In the genomic region with DNA sequence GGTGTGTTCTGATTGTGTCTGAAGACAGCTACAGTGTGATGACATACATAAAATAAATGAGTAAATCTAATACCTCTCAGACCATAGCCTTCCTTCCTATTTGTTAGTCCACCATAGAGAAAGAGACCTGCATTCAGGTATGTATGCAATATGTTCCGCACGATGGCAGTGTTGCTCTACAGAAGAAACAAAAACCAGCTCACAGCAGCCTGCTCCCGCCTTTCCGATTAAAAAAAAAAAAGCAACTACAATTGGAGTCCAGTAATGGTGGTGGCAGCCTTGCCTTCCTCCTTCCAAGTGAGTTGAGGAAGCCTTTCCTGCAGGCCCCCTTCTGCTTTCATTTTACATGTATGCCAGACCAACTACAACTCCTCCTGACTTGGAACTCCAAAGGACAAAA, we compare ENCODE assay signal across 8 mouse cellular contexts.
DNase-seq lines count a peak whose midpoint lies in the region; ATAC-seq lines count a peak whose summit lies in the region.

No protein-coding gene starts in this region.

- no peaks in the 10 kb centered on the region for H3K4me1 ChIP-seq in kidney, embryonic 16.5 days (ENCODE audit: insufficient read depth, low read length)
- no peaks in the 10 kb centered on the region for H3K4me1 ChIP-seq in embryonic facial prominence, embryonic 13.5 days

- no peak overlapping the region for H3K9ac ChIP-seq in kidney, embryonic 16.5 days (replicated peaks; ENCODE audit: low read length)
- H3K9ac ChIP-seq in embryonic facial prominence, embryonic 13.5 days: no peak overlapping the region

- peak overlapping the region; percentile 36; the same call in 1 of the 2 replicates for H3K4me2 ChIP-seq in kidney, embryonic 16.5 days (replicated peaks; ENCODE audit: low read depth, low read length)
- 0 out of 2 replicates have a peak overlapping the region, but pooled peaks have one; percentile 28 for H3K4me2 ChIP-seq in embryonic facial prominence, embryonic 13.5 days

- no peaks in the 10 kb centered on the region for H3K9me3 ChIP-seq in kidney, embryonic 16.5 days (ENCODE audit: low read length)
- H3K9me3 ChIP-seq in embryonic facial prominence, embryonic 13.5 days: no peaks in the 10 kb centered on the region

- peak overlapping the region; percentile 27; the same call in 1 of the 2 replicates for H3K4me3 ChIP-seq in kidney, embryonic 16.5 days (ENCODE audit: low read length)
- no peak overlapping the region for H3K4me3 ChIP-seq in embryonic facial prominence, embryonic 13.5 days

- H3K27me3 ChIP-seq in kidney, embryonic 16.5 days (ENCODE audit: insufficient read depth, low read length): no peaks in the 10 kb centered on the region
- H3K27me3 ChIP-seq in embryonic facial prominence, embryonic 13.5 days: no peaks in the 10 kb centered on the region

- no peak for ATAC-seq in kidney, embryonic 16.5 days (ENCODE audit: low FRiP score, low TSS enrichment)
- no peak for ATAC-seq in embryonic facial prominence, embryonic 13.5 days (ENCODE audit: insufficient number of reproducible peaks, insufficient read depth, low FRiP score, low TSS enrichment, low read depth)

- H3K36me3 ChIP-seq in kidney, embryonic 16.5 days (ENCODE audit: insufficient read depth, low read length): peaks cover 17% of the 10 kb centered on the region
- H3K36me3 ChIP-seq in embryonic facial prominence, embryonic 13.5 days: peaks cover 22% of the 10 kb centered on the region; the same call in 1 of the 2 replicates

- peak; percentile 43 for DNase-seq in adrenal gland, postnatal 14 days
- DNase-seq in adrenal gland, postnatal 25 days: no peak
- no peak for DNase-seq in kidney, adult 9 months
- peak; percentile 50 for DNase-seq in lung, postnatal 25 days (ENCODE audit: low spot score)
- DNase-seq in thymus, postnatal 36 days: no peak
- no peak for DNase-seq in urinary bladder, postnatal 10 days (ENCODE audit: low spot score)

- no peak overlapping the region for H3K27ac ChIP-seq in kidney, embryonic 16.5 days (ENCODE audit: low read length)
- H3K27ac ChIP-seq in embryonic facial prominence, embryonic 13.5 days: no peak overlapping the region

- WGBS in kidney, embryonic 16.5 days: 70% methylated on average over 4 of the region's 4 CpGs
- 56% methylated on average over 4 of the region's 4 CpGs for WGBS in embryonic facial prominence, embryonic 13.5 days

Comparison
In these comparisons a context has a peak if more than half of its experiments do, and no peak if none do; other contexts are left out.
1. DNase-seq: peak in adrenal gland, postnatal 14 days (single experiment) and lung, postnatal 25 days (single experiment); none in adrenal gland, postnatal 25 days (single experiment), kidney, adult 9 months (single experiment), thymus, postnatal 36 days (0 of 2) and urinary bladder, postnatal 10 days (single experiment).